8 mouse cellular contexts compared by ENCODE assay signal in the genomic region with DNA sequence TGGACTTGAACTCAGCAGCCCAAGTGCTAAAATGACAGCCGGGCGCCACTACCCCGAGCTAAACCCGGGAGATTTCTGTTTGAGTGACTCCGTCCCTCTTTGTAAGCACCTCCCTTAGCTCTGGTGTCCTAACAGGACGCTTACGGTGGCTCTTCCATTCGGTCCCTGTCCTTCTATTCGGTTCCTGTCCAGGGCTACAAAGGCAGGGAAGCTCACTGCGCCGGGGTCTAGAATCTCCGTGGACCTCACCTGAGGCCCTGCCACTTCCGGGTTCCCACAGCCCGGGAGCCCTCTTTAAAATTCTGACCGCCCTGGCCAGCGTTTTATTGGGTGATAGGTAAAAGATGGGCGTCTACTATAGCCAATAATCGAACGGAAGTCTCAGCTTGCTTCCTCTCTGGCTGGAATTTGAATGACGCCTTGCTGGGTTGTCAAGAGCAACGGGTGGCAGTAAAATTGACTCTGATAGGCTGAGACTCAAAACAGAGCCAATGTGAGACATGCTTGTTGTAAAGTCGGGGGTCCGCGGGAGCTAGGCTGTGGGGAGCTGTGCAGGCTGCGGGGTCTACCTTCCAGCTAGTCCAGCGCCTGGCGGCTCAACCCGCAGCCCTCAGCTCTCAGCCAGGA. TPM values are rescaled to one million over a fixed set of nuclear protein-coding genes. Genes with fewer than 3 reads are reported as not detected.
DNase-seq lines count a peak whose midpoint lies in the region; ATAC-seq and TF ChIP-seq lines count a peak whose summit lies in the region.

A gene (minus strand): TSS at position 295 of the 627 bp plus-strand sequence.
A gene (plus strand): TSS at position 494 of the 627 bp plus-strand sequence.

- TF ChIP-seq POLR2A in CH12.LX (IDR thresholded peaks at IDR 0.05; ENCODE audit: low read depth, low read length): peak; percentile 85

- dilution Hi-C loops in CH12.LX (cut with MboI; ENCODE audit: extremely low pct_ligation_motif_present, extremely low pct_unique_long_range_greater_than_20kb, low sequenced_read_pairs): no loop called here

- H3K4me3 ChIP-seq in CH12.LX (replicated peaks in 1 of 3; ENCODE audit: low read depth in 2 of 3, low read length in 2 of 3, poor library complexity in 1 of 3): peak within 1 kb of the TSS; percentile 71 to 87 (median 80)
- H3K4me3 ChIP-seq in forebrain, embryonic 11.5 days (ENCODE audit: low read depth, low read length): peak within 1 kb of the TSS; percentile 73
- H3K4me3 ChIP-seq in heart, embryonic 16.5 days (ENCODE audit: low read length): peak within 1 kb of the TSS; percentile 65
- H3K4me3 ChIP-seq in liver, embryonic 15.5 days (replicated peaks): peak within 1 kb of the TSS; percentile 73
- H3K4me3 ChIP-seq in neural tube, embryonic 12.5 days: peak within 1 kb of the TSS; percentile 64

- peaks cover 35 to 67% of the 10 kb centered on the region in 2 experiments for H3K36me3 ChIP-seq in CH12.LX (replicated peaks in 1 of 2; ENCODE audit: control insufficient read depth in 1 of 2, insufficient read depth in 1 of 2, low read length in 1 of 2)
- H3K36me3 ChIP-seq in forebrain, embryonic 11.5 days (ENCODE audit: control insufficient read depth, insufficient read depth, low read length): no peaks in the 10 kb centered on the region; the same call in 1 of the 2 replicates
- H3K36me3 ChIP-seq in heart, embryonic 16.5 days (ENCODE audit: control insufficient read depth, insufficient read depth): peaks cover 23% of the 10 kb centered on the region
- peaks cover 58% of the 10 kb centered on the region for H3K36me3 ChIP-seq in liver, embryonic 15.5 days (replicated peaks)
- H3K36me3 ChIP-seq in neural tube, embryonic 12.5 days: peaks cover 41% of the 10 kb centered on the region

- H3K79me2 ChIP-seq in CH12.LX (replicated peaks; ENCODE audit: control insufficient read depth, extremely low read depth, insufficient read depth, poor library complexity, severe bottlenecking): peaks cover 17% of the 10 kb centered on the region

- no peak for TF ChIP-seq CTCF in CH12.LX (conservative IDR thresholded peaks at IDR 0.05 in 1 of 2, IDR thresholded peaks at IDR 0.05 in 1 of 2; ENCODE audit: low read depth in 2 of 2, low read length in 2 of 2)

- H3K9ac ChIP-seq in CH12.LX (ENCODE audit: insufficient read depth, low read depth): peak within 1 kb of the TSS; percentile 55
- peak within 1 kb of the TSS; percentile 79 for H3K9ac ChIP-seq in forebrain, embryonic 11.5 days (ENCODE audit: low read length)
- H3K9ac ChIP-seq in heart, embryonic 16.5 days (ENCODE audit: low read length): peak within 1 kb of the TSS; percentile 78
- H3K9ac ChIP-seq in liver, embryonic 15.5 days: peak within 1 kb of the TSS; percentile 71
- peak within 1 kb of the TSS; percentile 61 for H3K9ac ChIP-seq in neural tube, embryonic 12.5 days

- H3K4me1 ChIP-seq in CH12.LX (ENCODE audit: control insufficient read depth in 1 of 2, insufficient read depth in 2 of 2): peaks cover 12 to 21% of the 10 kb centered on the region in 2 experiments
- H3K4me1 ChIP-seq in forebrain, embryonic 11.5 days (replicated peaks; ENCODE audit: control insufficient read depth, insufficient read depth, low read length): peaks cover 12% of the 10 kb centered on the region
- peaks cover 15% of the 10 kb centered on the region for H3K4me1 ChIP-seq in heart, embryonic 16.5 days (ENCODE audit: control insufficient read depth, insufficient read depth, low read length)
- H3K4me1 ChIP-seq in liver, embryonic 15.5 days (replicated peaks): peaks cover 37% of the 10 kb centered on the region
- peaks cover 21% of the 10 kb centered on the region for H3K4me1 ChIP-seq in neural tube, embryonic 12.5 days

- in situ Hi-C loops in CH12.LX (cut with MboI; ENCODE audit: low pct_ligation_motif_present, low pct_unique_long_range_greater_than_20kb, low sequenced_read_pairs): loop anchor here (25.0 kb wide), 1 partner anchor 166 kb away; a partner anchor contains a TSS

- no peaks in the 10 kb centered on the region for H3K9me3 ChIP-seq in CH12.LX (replicated peaks; ENCODE audit: low read length)
- no peaks in the 10 kb centered on the region for H3K9me3 ChIP-seq in forebrain, embryonic 11.5 days (ENCODE audit: control insufficient read depth, low read length)
- H3K9me3 ChIP-seq in heart, embryonic 16.5 days (replicated peaks; ENCODE audit: control insufficient read depth, low read length): no peaks in the 10 kb centered on the region
- H3K9me3 ChIP-seq in liver, embryonic 15.5 days (replicated peaks): no peaks in the 10 kb centered on the region
- H3K9me3 ChIP-seq in neural tube, embryonic 12.5 days: no peaks in the 10 kb centered on the region

- TF ChIP-seq RAD21 in CH12.LX (IDR thresholded peaks at IDR 0.05; ENCODE audit: low read depth, low read length): no peak

- WGBS in forebrain, embryonic 11.5 days: under 1% methylated on average over 28 of the region's 28 CpGs
- 1% methylated on average over 28 of the region's 28 CpGs for WGBS in heart, embryonic 16.5 days
- WGBS in liver, embryonic 15.5 days (ENCODE audit: insufficient replicate concordance): under 1% methylated on average over 28 of the region's 28 CpGs
- under 1% methylated on average over 28 of the region's 28 CpGs for WGBS in neural tube, embryonic 12.5 days

- peak within 1 kb of the TSS; percentile 75 for H3K4me2 ChIP-seq in CH12.LX (ENCODE audit: insufficient read depth, low read depth, poor library complexity, severe bottlenecking)
- H3K4me2 ChIP-seq in forebrain, embryonic 11.5 days (ENCODE audit: low read depth, low read length, severe bottlenecking): peak within 1 kb of the TSS; percentile 84
- peak within 1 kb of the TSS; percentile 86 for H3K4me2 ChIP-seq in heart, embryonic 16.5 days (ENCODE audit: low read depth, low read length)
- peak within 1 kb of the TSS; percentile 84 for H3K4me2 ChIP-seq in liver, embryonic 15.5 days
- H3K4me2 ChIP-seq in neural tube, embryonic 12.5 days (replicated peaks): peak within 1 kb of the TSS; percentile 85

- peak; percentile 99 for ATAC-seq in forebrain, embryonic 11.5 days (replicated peaks; ENCODE audit: low FRiP score)
- ATAC-seq in heart, embryonic 16.5 days (replicated peaks; ENCODE audit: extremely low read depth, insufficient read depth, low FRiP score): peak; percentile 96
- peak; percentile 93 for ATAC-seq in liver, embryonic 15.5 days (ENCODE audit: insufficient read depth)
- ATAC-seq in neural tube, embryonic 12.5 days (ENCODE audit: low FRiP score, low read depth): peak; percentile 98

- TF ChIP-seq EP300 in CH12.LX (IDR thresholded peaks at IDR 0.05; ENCODE audit: low read length): no peak

- H3K27me3 ChIP-seq in CH12.LX (replicated peaks): no peaks in the 10 kb centered on the region
- no peaks in the 10 kb centered on the region for H3K27me3 ChIP-seq in forebrain, embryonic 11.5 days (ENCODE audit: control insufficient read depth, insufficient read depth, low read length)
- no peaks in the 10 kb centered on the region for H3K27me3 ChIP-seq in heart, embryonic 16.5 days (ENCODE audit: control insufficient read depth, insufficient read depth, low read length)
- no peaks in the 10 kb centered on the region for H3K27me3 ChIP-seq in liver, embryonic 15.5 days
- H3K27me3 ChIP-seq in neural tube, embryonic 12.5 days (replicated peaks): no peaks in the 10 kb centered on the region

- DNase-seq in CH12.LX (ENCODE audit: extremely low read depth): peak; percentile 98
- DNase-seq in c-Kit-positive CD71-positive TER-119-negative erythroid progenitor cells, embryonic 14.5 days (ENCODE audit: low read depth): peak; percentile 99
- DNase-seq in forebrain, embryonic 11.5 days (ENCODE audit: low spot score): peak; percentile 94
- peak; percentile 90 to 98 for DNase-seq in kidney, postnatal 36 days
- peak; percentile 99 for DNase-seq in telencephalon, adult 2 months (ENCODE audit: low read depth, low spot score)

- no peak within 1 kb of the TSS for H3K27ac ChIP-seq in CH12.LX (ENCODE audit: insufficient read depth, low read depth)
- H3K27ac ChIP-seq in forebrain, embryonic 11.5 days (ENCODE audit: low read depth, low read length): no peak within 1 kb of the TSS
- peak within 1 kb of the TSS; percentile 0; the same call in 1 of the 2 replicates for H3K27ac ChIP-seq in heart, embryonic 16.5 days (ENCODE audit: low read length)
- peak within 1 kb of the TSS; percentile 67 for H3K27ac ChIP-seq in liver, embryonic 15.5 days (replicated peaks)
- no peak within 1 kb of the TSS for H3K27ac ChIP-seq in neural tube, embryonic 12.5 days

TF ChIP-seq in CH12.LX, 34 proteins besides CTCF, POLR2A, EP300 and RAD21 (continues in another document):
- peak; percentile 96 for TF ChIP-seq MXI1 (IDR thresholded peaks at IDR 0.05; ENCODE audit: low read depth, low read length)
- TF ChIP-seq ELF1 (IDR thresholded peaks at IDR 0.05; ENCODE audit: low read depth, low read length): peak; percentile 100
- no peak; the same call in 1 of the 2 replicates for TF ChIP-seq GABPA (IDR thresholded peaks at IDR 0.05; ENCODE audit: insufficient replicate concordance, low read depth, low read length)
- peak; percentile 58; the same call in 1 of the 2 replicates for TF ChIP-seq KAT2A (IDR thresholded peaks at IDR 0.05; ENCODE audit: insufficient replicate concordance, low read length)
- peak; percentile 97 for TF ChIP-seq CHD2 (IDR thresholded peaks at IDR 0.05; ENCODE audit: low read length)
- no peak for TF ChIP-seq SMC3 (IDR thresholded peaks at IDR 0.05; ENCODE audit: low read depth, low read length)
- TF ChIP-seq NELFE (IDR thresholded peaks at IDR 0.05; ENCODE audit: low read depth, low read length): peak; percentile 55
- TF ChIP-seq SIN3A (IDR thresholded peaks at IDR 0.05; ENCODE audit: low read length): peak; percentile 99
- TF ChIP-seq UBTF (IDR thresholded peaks at IDR 0.05; ENCODE audit: low read depth, low read length): no peak

RNA-seq across cellular contexts. Expression of the first gene that starts in this region (rescaled TPM):
- 17.6 and 24.1 TPM in 2 replicates for total RNA-seq in CH12.LX (2012; rRNA removed)
- total RNA-seq in CH12.LX (2014; rRNA removed): 20.2 and 23.1 TPM in 2 replicates
- polyA plus RNA-seq in CH12.LX (2012; ENCODE audit: insufficient read length, low read depth): 50.7 and 55.1 TPM in 2 replicates
- polyA plus RNA-seq in forebrain, embryonic 11.5 days (2014; fragmentation: Nextera tagmentation; extraction: Ambion mirVana): 26.4 and 27.2 TPM in 2 replicates
- 13.6 and 16.1 TPM in 2 replicates for polyA plus RNA-seq in heart, embryonic 16.5 days (2015; fragmentation: Nextera tagmentation; extraction: Ambion mirVana)
- 18.5 and 19.7 TPM in 2 replicates for polyA plus RNA-seq in liver, embryonic 15.5 days (2015; fragmentation: Nextera tagmentation; extraction: Ambion mirVana)
- 21.0 and 24.2 TPM in 2 replicates for polyA plus RNA-seq in neural tube, embryonic 12.5 days (2016; fragmentation: Nextera tagmentation; extraction: Ambion mirVana)

RNA-seq across cellular contexts. Expression of the second gene that starts in this region (rescaled TPM):
- total RNA-seq in CH12.LX (2012; rRNA removed) (11.8 and 12.6 TPM in 2 replicates), CH12.LX (2014; rRNA removed) (5.2 and 6.7 TPM in 2 replicates)
- polyA plus RNA-seq in CH12.LX (2012; ENCODE audit: insufficient read length, low read depth): 25.4 and 28.7 TPM in 2 replicates
- polyA plus RNA-seq in forebrain, embryonic 11.5 days (2014; fragmentation: Nextera tagmentation; extraction: Ambion mirVana): 58.2 and 61.7 TPM in 2 replicates
- polyA plus RNA-seq in heart, embryonic 16.5 days (2015; fragmentation: Nextera tagmentation; extraction: Ambion mirVana): 44.9 and 45.2 TPM in 2 replicates
- polyA plus RNA-seq in liver, embryonic 15.5 days (2015; fragmentation: Nextera tagmentation; extraction: Ambion mirVana): 19.1 and 19.4 TPM in 2 replicates
- polyA plus RNA-seq in neural tube, embryonic 12.5 days (2016; fragmentation: Nextera tagmentation; extraction: Ambion mirVana): 39.9 and 40.8 TPM in 2 replicates

Comparison
In these comparisons a context has a peak if more than half of its experiments do, and no peak if none do; other contexts are left out.
1. H3K27ac ChIP-seq: peak in heart, embryonic 16.5 days (single experiment) and liver, embryonic 15.5 days (single experiment); none in CH12.LX (single experiment), forebrain, embryonic 11.5 days (single experiment) and neural tube, embryonic 12.5 days (single experiment).
2. Peak in every context shown above with its lines, with median percentiles within 50 percentile points of each other: DNase-seq, H3K4me2 ChIP-seq, H3K4me3 ChIP-seq, H3K9ac ChIP-seq and ATAC-seq.